Mouse (Mus musculus): Measurements from ENCODE around the gene Crtap. TPM values are rescaled to one million over a fixed set of nuclear protein-coding genes. Genes with fewer than 3 reads are reported as not detected.

Gene Crtap
- total RNA-seq (2014; fragmentation: Nextera tagmentation), result 19.9 and 45.0 TPM in 2 replicates
- total RNA-seq (2017), result 13.1 and 13.6 TPM in 2 replicates

GRCm38 (mm10) chr9:114389905-114390748 is at the start of gene Crtap:
TSS of gene Crtap (minus strand) at chr9:114390675.
- peak; percentile 83 for ATAC-seq (replicated peaks; ENCODE audit: low FRiP score, low TSS enrichment, poor library complexity, severe bottlenecking)

DNA sequence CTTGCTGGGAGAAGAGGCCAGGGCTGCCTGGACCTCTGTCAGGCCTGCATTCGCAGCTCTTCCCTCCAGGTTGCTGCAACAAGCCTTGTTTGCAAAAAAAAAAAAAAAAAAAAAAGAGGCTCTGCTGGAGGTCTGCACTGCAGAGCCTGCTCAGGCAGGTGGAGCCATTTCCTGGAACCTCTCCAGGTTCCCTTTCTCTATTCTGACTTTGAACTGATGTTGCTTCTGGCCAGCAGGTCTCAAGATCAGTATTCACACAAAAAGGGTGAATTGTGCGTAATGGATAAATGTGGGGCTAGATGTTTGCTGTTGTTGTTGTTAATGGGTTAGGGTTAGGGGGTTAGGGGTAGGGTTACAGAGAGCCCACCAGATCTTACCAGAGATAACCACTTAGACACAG is 45.2 kb upstream of the Crtap start:
- no peak for ATAC-seq (replicated peaks; ENCODE audit: low FRiP score, low TSS enrichment, poor library complexity, severe bottlenecking)

- peak; percentile 55 for ATAC-seq (replicated peaks; ENCODE audit: low FRiP score, low TSS enrichment, poor library complexity, severe bottlenecking)
These were observed 37.8 kb upstream of the Crtap start for GRCm38 (mm10) chr9:114428103-114428834.

- ATAC-seq (replicated peaks; ENCODE audit: low FRiP score, low TSS enrichment, poor library complexity, severe bottlenecking), result no peak
These were observed 37.0 kb upstream of the Crtap start for GRCm38 (mm10) chr9:114427425-114427824.

GRCm38 (mm10) chr9:114426201-114426600 is 35.7 kb upstream of the Crtap start:
- no peak for ATAC-seq (replicated peaks; ENCODE audit: low FRiP score, low TSS enrichment, poor library complexity, severe bottlenecking)

GRCm38 (mm10) chr9:114425576-114425975 is 35.1 kb upstream of the Crtap start:
- ATAC-seq (replicated peaks; ENCODE audit: low FRiP score, low TSS enrichment, poor library complexity, severe bottlenecking), result no peak

GRCm38 (mm10) chr9:114421797-114422196 is 31.3 kb upstream of the Crtap start:
- no peak for ATAC-seq (replicated peaks; ENCODE audit: low FRiP score, low TSS enrichment, poor library complexity, severe bottlenecking)

- ATAC-seq (replicated peaks; ENCODE audit: low FRiP score, low TSS enrichment, poor library complexity, severe bottlenecking), result no peak
These were observed 30.6 kb upstream of the Crtap start for GRCm38 (mm10) chr9:114421045-114421444.

DNA sequence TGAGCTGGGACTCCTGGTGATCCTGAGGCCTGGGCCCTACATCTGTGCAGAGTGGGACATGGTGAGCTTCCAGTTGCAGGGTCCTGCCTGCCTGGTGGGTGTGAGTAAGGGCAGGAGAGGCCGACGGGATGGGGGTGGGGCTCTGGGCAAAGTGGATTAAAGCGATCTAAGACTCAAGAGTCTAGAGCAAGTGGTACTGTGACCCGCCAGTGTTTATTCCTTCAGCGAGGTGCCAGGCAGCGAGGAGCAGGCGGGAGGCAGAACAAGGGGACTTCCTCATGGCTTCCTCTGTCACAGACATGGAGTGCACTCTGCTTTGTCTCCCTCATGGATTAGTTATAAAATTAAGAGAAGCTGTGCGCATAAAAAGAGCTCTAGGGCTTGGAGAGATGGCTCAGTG is 30.0 kb upstream of the Crtap start:
- ATAC-seq (replicated peaks; ENCODE audit: low FRiP score, low TSS enrichment, poor library complexity, severe bottlenecking), result no peak

DNA sequence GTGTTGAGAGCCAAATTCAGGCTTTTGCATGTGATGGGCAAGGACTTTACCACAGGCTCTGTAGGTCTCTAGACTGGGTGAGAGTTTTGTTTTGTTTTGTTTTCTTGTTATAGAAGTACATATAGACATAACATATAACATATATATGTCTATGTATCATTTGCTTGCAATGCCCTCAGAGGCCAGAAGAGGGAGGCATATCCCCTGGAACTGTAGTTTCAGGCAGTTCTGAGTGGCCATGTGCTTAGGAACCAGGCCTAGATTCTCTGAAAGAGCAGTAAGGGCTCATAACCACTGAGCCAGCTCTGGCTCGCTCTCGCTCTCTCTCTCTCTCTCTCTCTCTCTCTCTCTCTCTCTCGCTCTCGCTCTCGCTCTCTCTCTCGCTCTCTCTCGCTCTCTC is 27.7 kb upstream of the Crtap start:
- ATAC-seq (replicated peaks; ENCODE audit: low FRiP score, low TSS enrichment, poor library complexity, severe bottlenecking), result peak; percentile 88

DNA sequence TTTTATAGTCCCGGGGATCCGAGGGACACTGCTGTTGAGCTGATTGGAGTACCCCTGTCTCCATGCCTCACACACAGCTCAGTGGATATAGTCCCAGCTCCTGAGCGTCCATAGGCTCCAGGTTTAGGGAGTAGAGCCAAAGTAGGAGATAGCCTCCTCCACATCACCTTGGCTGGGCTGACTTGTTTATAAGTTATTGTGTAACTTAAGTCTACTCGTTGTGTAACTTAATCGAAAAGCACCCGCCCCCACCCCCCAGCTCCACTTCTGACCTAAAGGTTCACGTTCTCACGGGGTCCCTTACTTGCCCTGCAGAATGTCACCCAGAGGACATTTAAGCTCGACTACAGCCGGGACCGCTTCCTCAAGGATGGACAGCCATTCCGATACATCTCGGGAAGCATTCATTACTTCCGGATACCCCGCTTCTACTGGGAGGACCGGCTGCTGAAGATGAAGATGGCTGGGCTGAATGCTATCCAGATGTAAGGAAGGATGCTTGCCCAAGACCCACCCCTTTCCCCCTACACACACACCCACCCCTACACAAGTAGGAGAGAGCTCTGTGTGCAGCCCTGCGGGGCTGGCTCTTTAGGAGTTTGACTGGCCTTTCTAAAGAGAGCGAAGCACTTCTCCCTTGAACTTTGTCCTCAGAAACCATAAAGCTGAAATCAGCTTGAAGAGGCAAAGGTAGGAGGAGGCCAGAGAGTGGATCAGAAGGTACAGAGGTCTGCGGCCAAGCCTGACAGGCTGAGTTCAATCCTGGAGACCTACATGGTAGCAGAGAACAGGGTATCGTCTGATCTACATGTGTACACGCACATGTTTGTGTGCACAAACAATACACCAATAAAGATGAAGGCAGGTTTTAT is 26.4 kb upstream of the Crtap start:
- no peak for ATAC-seq (replicated peaks; ENCODE audit: low FRiP score, low TSS enrichment, poor library complexity, severe bottlenecking)

- ATAC-seq (replicated peaks; ENCODE audit: low FRiP score, low TSS enrichment, poor library complexity, severe bottlenecking), result peak; percentile 73
These were observed 25.2 kb upstream of the Crtap start for GRCm38 (mm10) chr9:114415701-114416100.

GRCm38 (mm10) chr9:114413866-114414265 is 23.4 kb upstream of the Crtap start:
- no peak for ATAC-seq (replicated peaks; ENCODE audit: low FRiP score, low TSS enrichment, poor library complexity, severe bottlenecking)

- no peak for ATAC-seq (replicated peaks; ENCODE audit: low FRiP score, low TSS enrichment, poor library complexity, severe bottlenecking)
These were observed 21.9 kb upstream of the Crtap start for GRCm38 (mm10) chr9:114412406-114412805.

DNA sequence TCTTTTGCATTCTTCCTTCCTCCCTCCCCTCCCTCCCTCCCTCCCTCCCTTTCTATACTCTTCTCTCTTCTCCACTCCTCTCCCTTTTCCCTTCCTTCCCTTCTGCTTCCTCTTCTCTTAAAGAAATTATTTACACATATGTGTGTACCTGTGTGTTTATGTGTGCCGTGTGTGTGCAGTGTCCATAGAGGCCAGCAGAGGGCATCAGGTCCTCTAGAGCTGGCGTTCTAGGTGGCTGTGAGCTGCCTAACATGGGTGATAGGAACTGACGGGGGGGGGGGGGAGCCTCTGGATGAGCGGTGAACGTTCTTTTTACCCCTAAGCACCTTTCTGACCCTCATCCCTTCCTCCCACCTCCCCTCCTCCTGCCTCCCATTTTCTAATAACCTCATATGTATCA is 20.8 kb upstream of the Crtap start:
- ATAC-seq (replicated peaks; ENCODE audit: low FRiP score, low TSS enrichment, poor library complexity, severe bottlenecking), result no peak

- ATAC-seq (replicated peaks; ENCODE audit: low FRiP score, low TSS enrichment, poor library complexity, severe bottlenecking), result no peak
These were observed 19.9 kb upstream of the Crtap start for GRCm38 (mm10) chr9:114410313-114410862.

DNA sequence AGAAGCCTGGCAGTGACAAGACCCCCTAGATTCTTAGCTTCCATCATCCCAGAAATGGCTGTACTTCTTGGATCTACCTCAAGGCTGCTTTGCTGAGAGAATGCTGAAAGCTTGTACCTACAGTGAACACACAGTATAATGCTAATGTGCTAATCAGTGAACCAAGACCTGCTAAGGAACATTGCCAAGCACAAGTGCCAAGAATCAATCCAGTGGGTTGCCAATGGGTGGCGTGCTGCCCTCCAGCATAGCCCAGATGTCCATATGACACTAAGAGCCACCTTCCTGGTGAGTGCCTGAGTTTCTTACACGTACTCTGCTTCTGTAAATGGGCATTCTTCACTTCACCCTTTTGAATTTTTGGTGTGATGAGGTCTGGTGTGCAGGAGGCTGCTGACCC is 17.2 kb upstream of the Crtap start:
- ATAC-seq (replicated peaks; ENCODE audit: low FRiP score, low TSS enrichment, poor library complexity, severe bottlenecking), result 0 out of 2 replicates have a peak, but pooled peaks have one; percentile 35

- ATAC-seq (replicated peaks; ENCODE audit: low FRiP score, low TSS enrichment, poor library complexity, severe bottlenecking), result peak; percentile 60
These were observed 11.2 kb upstream of the Crtap start for GRCm38 (mm10) chr9:114401685-114402080.

- ATAC-seq (replicated peaks; ENCODE audit: low FRiP score, low TSS enrichment, poor library complexity, severe bottlenecking), result peak; percentile 86
These were observed 10.6 kb upstream of the Crtap start, which contains the start of the genes Glb1 and Tmppe for GRCm38 (mm10) chr9:114400949-114401684. TSS of gene Glb1 (plus strand) at chr9:114401076. TSS of gene Tmppe (plus strand) at chr9:114401105.

Measured in megakaryocyte-erythroid progenitor cell, adult 5-6 weeks (primary cell).